Mouse (Mus musculus): Measurements from ENCODE around the gene Cmpk2. TPM values are rescaled to one million over a fixed set of nuclear protein-coding genes. Genes with fewer than 3 reads are reported as not detected.
"Not testable (repeated sequence)": the region's sequence is repeated elsewhere in the genome, so short reads cannot be mapped to it uniquely, and the experiment has no call there.

Cmpk2 gene
- polyA plus RNA-seq, 1 experiment = 16.7 TPM

DNA sequence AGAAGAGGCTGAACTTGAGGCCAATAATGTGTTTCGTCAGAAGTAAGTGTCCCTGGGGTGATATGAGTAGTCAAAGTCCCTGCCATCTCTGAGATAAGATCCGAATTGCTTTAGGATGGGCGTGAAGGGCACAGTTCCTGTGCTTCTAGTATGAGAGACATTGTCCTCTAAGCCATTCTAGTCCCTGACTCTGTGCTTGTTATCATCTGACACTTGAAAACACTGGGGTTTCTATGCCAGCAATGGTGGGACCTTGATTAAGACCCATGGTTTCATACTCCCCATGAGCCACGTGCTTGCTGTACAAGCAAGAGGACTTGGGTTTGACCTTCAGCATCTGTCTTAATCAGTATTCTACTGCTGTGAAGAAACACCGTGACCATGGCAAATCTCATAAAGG is 8.2 kb downstream of the Cmpk2 start:
- H3K27ac ChIP-seq (ENCODE audit: insufficient read depth, low read length) = no peak overlapping the region
- no peak for TF ChIP-seq POLR2A (IDR thresholded peaks at IDR 0.05; ENCODE audit: extremely low read depth, insufficient read depth, low read length)
- no peak for TF ChIP-seq CTCF (IDR thresholded peaks at IDR 0.05; ENCODE audit: extremely low read depth, insufficient read depth, low read length)
- H3K4me1 ChIP-seq (ENCODE audit: control insufficient read depth, insufficient read depth, low read length) = peaks cover 1% of the 10 kb centered on the region; the same call in 1 of the 2 replicates
- no peak overlapping the region for H3K4me3 ChIP-seq (ENCODE audit: insufficient read depth, low read length)

DNA sequence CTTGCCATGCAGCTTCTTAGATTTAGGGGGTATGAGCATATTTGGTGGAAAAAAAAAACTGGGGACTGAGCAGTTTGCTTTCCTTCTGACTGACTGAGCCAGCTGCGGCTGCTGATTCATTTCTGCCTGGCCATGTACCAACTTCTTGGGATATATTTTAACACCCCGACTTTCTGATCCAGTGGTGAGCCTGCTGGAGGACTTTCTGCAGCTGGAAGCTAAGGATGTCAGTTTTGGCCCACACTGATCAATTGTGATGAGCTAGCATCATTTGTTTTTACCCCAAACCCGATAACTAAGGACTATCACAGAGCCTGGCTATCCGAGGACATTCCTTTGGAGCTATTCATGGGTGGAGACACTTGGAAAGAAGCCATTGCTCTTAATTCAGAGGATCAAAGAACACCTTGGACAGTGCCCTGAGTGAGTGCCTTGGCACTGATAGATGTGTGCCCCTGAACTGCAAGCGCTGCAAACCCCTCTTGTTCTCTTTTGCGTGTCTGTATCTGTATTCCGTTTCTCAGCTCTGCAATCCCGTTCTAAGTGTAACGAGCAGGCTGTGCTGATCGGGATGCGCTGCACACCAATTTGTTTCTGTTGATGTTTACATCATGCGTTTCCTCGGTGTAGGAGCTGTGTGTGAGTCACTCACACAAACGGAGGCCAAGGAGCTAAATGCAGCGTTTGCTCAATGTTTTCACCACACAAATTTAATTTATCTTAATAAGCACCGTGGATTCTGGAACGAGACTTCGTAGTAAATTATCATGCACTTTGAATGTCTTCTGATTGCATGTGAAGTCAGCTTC is 9.4 kb downstream of the Cmpk2 start:
- no peak overlapping the region for H3K4me3 ChIP-seq (ENCODE audit: insufficient read depth, low read length)
- no peak overlapping the region for H3K27ac ChIP-seq (ENCODE audit: insufficient read depth, low read length)
- TF ChIP-seq POLR2A (IDR thresholded peaks at IDR 0.05; ENCODE audit: extremely low read depth, insufficient read depth, low read length) (no peak), CTCF (IDR thresholded peaks at IDR 0.05; ENCODE audit: extremely low read depth, insufficient read depth, low read length) (no peak)
- H3K4me1 ChIP-seq (ENCODE audit: control insufficient read depth, insufficient read depth, low read length) = peaks cover 1% of the 10 kb centered on the region; the same call in 1 of the 2 replicates

DNA sequence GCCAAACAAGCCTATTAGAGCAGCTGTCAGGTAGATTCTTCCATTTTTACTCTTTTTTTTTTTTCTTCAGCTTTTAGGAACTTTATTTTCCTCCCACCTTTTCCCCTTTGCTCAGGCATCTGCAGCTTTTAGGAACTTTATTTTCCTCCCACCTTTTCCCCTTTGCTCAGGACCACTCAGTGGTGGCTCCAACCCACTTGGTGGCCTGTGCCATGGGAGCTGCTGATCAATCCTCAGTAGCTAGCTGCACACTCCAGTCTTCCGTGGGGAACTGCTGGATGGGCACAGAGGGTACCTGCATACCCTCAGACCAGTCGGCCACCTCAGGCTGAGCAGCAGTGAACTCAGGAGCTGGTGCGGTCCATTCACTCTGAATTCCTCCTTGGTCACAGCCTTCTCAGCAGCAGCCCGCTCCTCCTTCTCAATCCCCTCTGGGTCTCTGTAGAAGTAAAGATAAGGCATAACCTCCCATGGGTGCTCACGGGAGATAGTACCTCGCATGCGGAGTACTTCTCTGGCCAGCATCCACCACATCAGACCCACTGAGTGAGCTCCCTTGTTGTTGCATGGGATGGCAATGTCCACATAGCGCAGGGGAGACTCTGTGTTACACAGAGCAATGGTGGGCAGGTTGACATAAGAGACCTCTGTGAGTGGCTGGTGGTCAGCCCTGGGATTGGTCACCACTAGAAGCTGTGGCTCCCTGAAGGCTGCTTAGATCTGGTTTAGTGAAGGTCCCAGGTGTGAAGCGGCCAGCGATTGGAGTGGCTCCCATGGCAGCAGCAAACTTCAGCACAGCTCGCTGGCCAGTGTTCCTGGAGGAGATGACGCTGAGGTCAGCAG is 17.0 kb downstream of the Cmpk2 start:
- H3K27ac ChIP-seq (ENCODE audit: insufficient read depth, low read length); H3K4me3 ChIP-seq (ENCODE audit: insufficient read depth, low read length); H3K4me1 ChIP-seq (ENCODE audit: control insufficient read depth, insufficient read depth, low read length): not testable (repeated sequence)

DNA sequence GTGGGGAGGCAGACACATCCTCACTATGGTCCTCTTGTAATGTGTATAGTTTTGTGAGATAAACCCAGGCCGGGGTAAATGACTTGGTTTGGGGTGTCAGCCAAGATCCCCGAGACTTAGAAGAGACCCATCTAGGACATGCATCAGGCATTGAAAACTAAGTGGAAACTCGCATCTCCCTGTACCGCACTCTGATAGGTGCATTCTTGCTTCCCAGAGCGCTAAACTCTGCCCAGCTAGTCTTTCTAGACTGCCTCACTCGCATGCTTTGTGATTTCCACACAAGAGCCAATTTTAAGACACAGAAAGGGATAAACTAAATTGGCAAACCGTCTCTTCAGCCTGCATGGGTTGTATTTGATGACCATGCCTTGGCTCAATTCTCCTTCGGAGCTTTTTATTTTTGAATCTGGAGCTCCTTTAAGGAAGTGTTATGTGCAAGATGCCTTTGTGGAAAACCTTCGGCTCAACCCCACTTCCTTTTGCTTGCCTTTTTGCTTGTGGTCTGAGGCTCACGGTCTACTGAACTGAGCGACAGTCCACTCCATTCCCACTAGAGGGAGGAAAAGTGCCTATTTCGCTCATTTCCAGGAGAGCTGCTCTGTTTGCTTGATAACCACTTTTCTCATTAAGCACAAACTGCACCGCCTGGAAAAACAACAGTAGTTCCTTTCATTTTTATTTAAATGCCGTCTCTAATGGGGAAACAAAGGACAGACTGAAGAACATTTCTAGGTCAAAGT is 19.0 kb downstream of the Cmpk2 start:
- no peaks in the 10 kb centered on the region for H3K4me1 ChIP-seq (ENCODE audit: control insufficient read depth, insufficient read depth, low read length)
- TF ChIP-seq CTCF (IDR thresholded peaks at IDR 0.05; ENCODE audit: extremely low read depth, insufficient read depth, low read length) = peak; percentile 72
- TF ChIP-seq POLR2A (IDR thresholded peaks at IDR 0.05; ENCODE audit: extremely low read depth, insufficient read depth, low read length) = no peak
- no peak overlapping the region for H3K27ac ChIP-seq (ENCODE audit: insufficient read depth, low read length)
- no peak overlapping the region for H3K4me3 ChIP-seq (ENCODE audit: insufficient read depth, low read length)

DNA sequence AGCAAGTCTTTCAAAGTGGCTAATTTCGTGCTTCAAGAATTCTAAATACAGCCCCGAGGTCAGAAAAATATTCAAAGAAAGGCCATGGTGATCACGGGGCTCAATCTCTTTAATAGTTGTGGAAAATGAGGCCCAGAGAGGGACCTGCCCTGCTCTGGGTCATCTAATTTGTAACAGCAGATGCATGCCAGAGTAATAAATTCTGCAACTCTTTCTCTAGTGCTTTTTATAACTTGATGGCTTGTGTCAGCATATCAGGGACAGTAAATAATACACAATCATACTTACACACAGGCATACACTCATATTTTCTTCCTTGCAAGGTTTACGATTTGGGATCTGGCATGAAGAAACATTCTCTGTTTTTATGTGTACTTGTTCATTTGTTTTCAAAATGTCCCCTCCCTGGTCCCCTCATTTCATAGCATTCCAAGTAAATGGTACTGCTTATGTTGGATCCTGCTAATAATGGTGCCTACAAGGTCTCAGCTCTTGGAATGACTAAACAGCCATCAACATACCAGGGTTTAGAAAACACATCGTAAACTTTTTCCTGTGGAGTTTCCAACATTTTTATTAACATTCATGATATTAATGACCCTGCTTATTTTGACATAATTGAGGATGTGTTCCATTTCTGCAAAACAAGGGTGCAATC is 19.7 kb downstream of the Cmpk2 start:
- no peak overlapping the region for H3K4me3 ChIP-seq (ENCODE audit: insufficient read depth, low read length)
- H3K27ac ChIP-seq (ENCODE audit: insufficient read depth, low read length) = no peak overlapping the region
- H3K4me1 ChIP-seq (ENCODE audit: control insufficient read depth, insufficient read depth, low read length) = no peaks in the 10 kb centered on the region
- TF ChIP-seq CTCF (IDR thresholded peaks at IDR 0.05; ENCODE audit: extremely low read depth, insufficient read depth, low read length) (no peak), POLR2A (IDR thresholded peaks at IDR 0.05; ENCODE audit: extremely low read depth, insufficient read depth, low read length) (no peak)

DNA sequence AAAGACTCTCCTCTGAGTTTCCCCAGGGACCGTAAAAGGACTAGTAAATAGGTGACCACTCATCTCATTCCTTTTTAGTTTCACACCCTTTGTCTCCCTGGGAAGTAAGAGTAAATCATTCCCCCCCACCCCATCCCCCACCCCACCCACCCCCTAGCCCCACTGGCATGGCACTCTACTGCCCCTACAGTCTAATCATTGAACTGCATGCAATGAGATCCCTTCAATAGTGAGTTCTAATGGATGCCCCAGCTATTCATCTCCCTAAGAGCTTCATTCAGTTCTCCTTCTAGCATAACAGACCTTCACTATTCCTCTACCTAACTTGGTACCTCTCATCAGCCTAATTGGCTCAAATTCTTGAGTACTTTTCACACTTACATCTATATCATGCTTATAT is 20.9 kb downstream of the Cmpk2 start:
- H3K27ac ChIP-seq (ENCODE audit: insufficient read depth, low read length) = no peak overlapping the region
- TF ChIP-seq CTCF (IDR thresholded peaks at IDR 0.05; ENCODE audit: extremely low read depth, insufficient read depth, low read length) (no peak), POLR2A (IDR thresholded peaks at IDR 0.05; ENCODE audit: extremely low read depth, insufficient read depth, low read length) (no peak)

GRCm38 (mm10) chr12:26501042-26501441 is 32.0 kb downstream of the Cmpk2 start:
- no peak for TF ChIP-seq CTCF (IDR thresholded peaks at IDR 0.05; ENCODE audit: extremely low read depth, insufficient read depth, low read length)
- TF ChIP-seq POLR2A (IDR thresholded peaks at IDR 0.05; ENCODE audit: extremely low read depth, insufficient read depth, low read length) = no peak
- Histone ChIP-seq H3K4me3 (ENCODE audit: insufficient read depth, low read length) (no peak overlapping the region), H3K27ac (ENCODE audit: insufficient read depth, low read length) (no peak overlapping the region), H3K4me1 (ENCODE audit: control insufficient read depth, insufficient read depth, low read length) (no peaks in the 10 kb centered on the region)

More for the DNA sequence above, 20.9 kb downstream of the Cmpk2 start:
- Histone ChIP-seq H3K4me1 (ENCODE audit: control insufficient read depth, insufficient read depth, low read length) (no peaks in the 10 kb centered on the region), H3K4me3 (ENCODE audit: insufficient read depth, low read length) (no peak overlapping the region)

DNA sequence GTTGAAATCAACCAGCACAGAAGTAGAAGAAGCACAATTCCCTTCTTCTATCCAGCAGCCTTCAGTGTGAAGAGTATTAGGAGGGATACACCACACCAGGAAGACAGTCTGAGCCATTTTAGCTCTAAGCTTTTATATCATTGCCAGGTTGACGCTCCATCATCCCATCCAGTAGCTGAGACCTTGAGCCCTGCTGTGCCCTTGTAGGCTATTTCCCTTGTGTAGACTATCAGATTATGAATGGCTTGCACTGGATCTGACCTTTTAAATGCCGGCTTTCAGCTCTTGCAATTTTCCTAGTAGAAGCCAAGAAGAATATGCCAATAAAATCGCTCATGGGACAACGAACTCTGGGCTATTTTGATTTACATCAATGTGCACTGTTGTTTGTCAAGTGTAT is 42.0 kb downstream of the Cmpk2 start:
- Histone ChIP-seq H3K4me1 (ENCODE audit: control insufficient read depth, insufficient read depth, low read length) (no peaks in the 10 kb centered on the region), H3K4me3 (ENCODE audit: insufficient read depth, low read length) (no peak overlapping the region), H3K27ac (ENCODE audit: insufficient read depth, low read length) (no peak overlapping the region)
- TF ChIP-seq POLR2A (IDR thresholded peaks at IDR 0.05; ENCODE audit: extremely low read depth, insufficient read depth, low read length) = no peak
- TF ChIP-seq CTCF (IDR thresholded peaks at IDR 0.05; ENCODE audit: extremely low read depth, insufficient read depth, low read length) = no peak

- H3K4me3 ChIP-seq (ENCODE audit: insufficient read depth, low read length) = no peak overlapping the region
- no peak for TF ChIP-seq POLR2A (IDR thresholded peaks at IDR 0.05; ENCODE audit: extremely low read depth, insufficient read depth, low read length)
- TF ChIP-seq CTCF (IDR thresholded peaks at IDR 0.05; ENCODE audit: extremely low read depth, insufficient read depth, low read length) = no peak
- no peak overlapping the region for H3K27ac ChIP-seq (ENCODE audit: insufficient read depth, low read length)
- no peaks in the 10 kb centered on the region for H3K4me1 ChIP-seq (ENCODE audit: control insufficient read depth, insufficient read depth, low read length)
Measured at GRCm38 (mm10) chr12:26518206-26518605, 49.2 kb downstream of the Cmpk2 start.
